Mouse (Mus musculus): ENCODE measurements around the gene AC131692.1. TPM values are rescaled to one million over a fixed set of nuclear protein-coding genes. Genes with fewer than 3 reads are reported as not detected.

The AC131692.1 gene
- total RNA-seq, 2 experiments from 2014 or later = not detected

GRCm38 (mm10) chr19:6068951-6069350, 25.3 kb upstream of the AC131692.1 start:
- no peak for DNase-seq (ENCODE audit: extremely low spot score in 1 of 2, low spot score in 2 of 2)
- Histone ChIP-seq H3K4me3 (no peak overlapping the region), H3K27ac (no peak overlapping the region)
- TF ChIP-seq CTCF (IDR thresholded peaks at IDR 0.05) = no peak; the same call in 1 of the 2 replicates
- intact Hi-C loops (cut with DNase I) = no loop called here

GRCm38 (mm10) chr19:6069851-6070250, 24.4 kb upstream of the AC131692.1 start:
- no peak for TF ChIP-seq CTCF (IDR thresholded peaks at IDR 0.05)
- intact Hi-C loops (cut with DNase I) = no loop called here

GRCm38 (mm10) chr19:6070571-6071250, 23.5 kb upstream of the AC131692.1 start:
- no peak overlapping the region for H3K4me3 ChIP-seq
- DNase-seq (ENCODE audit: extremely low spot score in 1 of 2, low spot score in 2 of 2) = no peak
- intact Hi-C loops (cut with DNase I) = no loop called here
- TF ChIP-seq CTCF (IDR thresholded peaks at IDR 0.05) = no peak
- H3K27ac ChIP-seq = no peak overlapping the region

More at GRCm38 (mm10) chr19:6069851-6070250, 24.4 kb upstream of the AC131692.1 start:
- no peak overlapping the region for H3K27ac ChIP-seq
- no peak for DNase-seq (ENCODE audit: extremely low spot score in 1 of 2, low spot score in 2 of 2)
- no peak overlapping the region for H3K4me3 ChIP-seq

- no peak for DNase-seq (ENCODE audit: extremely low spot score in 1 of 2, low spot score in 2 of 2)
- no peak overlapping the region for H3K4me3 ChIP-seq
- no peak for TF ChIP-seq CTCF (IDR thresholded peaks at IDR 0.05)
- no peak overlapping the region for H3K27ac ChIP-seq
- intact Hi-C loops (cut with DNase I) = no loop called here
These were observed 23.0 kb upstream of the AC131692.1 start for GRCm38 (mm10) chr19:6071261-6071660.

- no peak overlapping the region for H3K27ac ChIP-seq
- intact Hi-C loops (cut with DNase I) = no loop called here
These were observed 20.3 kb upstream of the AC131692.1 start for GRCm38 (mm10) chr19:6073889-6074288.

GRCm38 (mm10) chr19:6076564-6077393, 17.4 kb upstream of the AC131692.1 start, which contains the start of gene Vps51:
TSS of gene Vps51 (minus strand) at chr19:6077231.
- intact Hi-C loops (cut with DNase I) = loop anchor here (1.0 kb wide), 1 partner anchor 30 kb away; the partner anchor contains the start of gene Syvn1
- DNase-seq (ENCODE audit: extremely low spot score in 1 of 2, low spot score in 2 of 2) = peak; percentile 84 to 87
- Histone ChIP-seq H3K4me3 (peak within 1 kb of the TSS; percentile 85), H3K27ac (peak within 1 kb of the TSS; percentile 95)
- TF ChIP-seq CTCF (IDR thresholded peaks at IDR 0.05) = no peak

More at GRCm38 (mm10) chr19:6073889-6074288, 20.3 kb upstream of the AC131692.1 start:
- TF ChIP-seq CTCF (IDR thresholded peaks at IDR 0.05) = no peak
- H3K4me3 ChIP-seq = no peak overlapping the region
- no peak for DNase-seq (ENCODE audit: extremely low spot score in 1 of 2, low spot score in 2 of 2)

GRCm38 (mm10) chr19:6079983-6080480, 14.2 kb upstream of the AC131692.1 start, which contains the start of gene Tmem262:
TSS of gene Tmem262 (plus strand) at chr19:6080033.
- no peak for DNase-seq (ENCODE audit: extremely low spot score in 1 of 2, low spot score in 2 of 2)
- TF ChIP-seq CTCF (IDR thresholded peaks at IDR 0.05) = no peak
- no peak within 1 kb of the TSS for H3K27ac ChIP-seq
- no peak within 1 kb of the TSS for H3K4me3 ChIP-seq
- intact Hi-C loops (cut with DNase I) = loop anchor here (5.0 to 10.0 kb wide), 2 partner anchors 37 to 255 kb away; partner anchors contain the start of genes Men1 and Sac3d1

GRCm38 (mm10) chr19:6082156-6082555, 12.1 kb upstream of the AC131692.1 start, which contains the start of gene Gm28374:
TSS of gene Gm28374 (minus strand) at chr19:6082256.
- H3K27ac ChIP-seq = no peak within 1 kb of the TSS
- DNase-seq (ENCODE audit: extremely low spot score in 1 of 2, low spot score in 2 of 2) = no peak
- H3K4me3 ChIP-seq = no peak within 1 kb of the TSS
- intact Hi-C loops (cut with DNase I) = loop anchor here (5.0 to 10.0 kb wide), 2 partner anchors 35 to 253 kb away; partner anchors contain the start of genes Men1 and Sac3d1
- TF ChIP-seq CTCF (IDR thresholded peaks at IDR 0.05) = no peak

GRCm38 (mm10) chr19:6084478-6085248, 9.6 kb upstream of the AC131692.1 start, which contains the start of the genes Zfpl1 and Cdca5:
TSS of gene Zfpl1 (minus strand) at chr19:6084956.
TSS of gene Cdca5 (plus strand) at chr19:6084983.
- intact Hi-C loops (cut with DNase I) = loop anchor here (2.0 to 10.0 kb wide), 3 partner anchors 24 to 250 kb away; partner anchors contain the start of genes Men1, Sac3d1 and Znhit2
- peak; percentile 94 to 97 for DNase-seq (ENCODE audit: extremely low spot score in 1 of 2, low spot score in 2 of 2)
- no peak; the same call in 1 of the 2 replicates for TF ChIP-seq CTCF (IDR thresholded peaks at IDR 0.05)
- peak within 1 kb of the TSS; percentile 22; the same call in 1 of the 2 replicates for H3K27ac ChIP-seq
- peak within 1 kb of the TSS; percentile 70 for H3K4me3 ChIP-seq

- DNase-seq (ENCODE audit: extremely low spot score in 1 of 2, low spot score in 2 of 2) = no peak
- TF ChIP-seq CTCF (IDR thresholded peaks at IDR 0.05) = no peak
- H3K27ac ChIP-seq = no peak overlapping the region
- intact Hi-C loops (cut with DNase I) = loop anchor here (2.0 to 10.0 kb wide), 2 partner anchors 25 to 249 kb away; partner anchors contain the start of genes Men1 and Znhit2
- peak overlapping the region; percentile 70 for H3K4me3 ChIP-seq
These were observed 8.8 kb upstream of the AC131692.1 start for GRCm38 (mm10) chr19:6085417-6085879.
